Mouse (Mus musculus): ENCODE measurements at regions not wholly inside any gene's neighbourhood (a gene's known extent, or its start where the extent isn't known, plus 50 kb on each side); places are given as distances from the start of the nearest gene placed in this dataset.

DNA sequence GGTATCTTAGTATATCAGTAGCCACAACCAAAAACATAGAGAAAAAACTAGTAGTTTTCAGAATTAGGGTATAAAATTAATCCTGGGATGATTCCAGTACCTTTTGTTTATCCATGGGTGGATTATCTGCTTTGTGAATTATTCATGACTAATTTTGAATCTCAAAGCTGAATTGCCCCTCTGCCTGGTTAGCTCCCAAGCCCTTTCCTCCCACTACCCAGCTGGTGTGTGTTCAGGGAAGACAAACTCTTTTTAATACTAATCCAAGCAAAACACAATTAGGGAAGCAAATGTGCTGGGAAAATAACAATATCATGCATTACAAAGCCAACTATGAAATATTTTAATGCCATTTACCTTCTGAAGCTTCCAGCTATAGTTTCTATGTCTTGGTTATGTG, 347.4 kb downstream of the Gm43517 start:
- no peak overlapping the region for H3K4me3 ChIP-seq
- H3K27ac ChIP-seq, result no peak overlapping the region
- no peak overlapping the region for H3K4me2 ChIP-seq (replicated peaks)
- no peaks in the 10 kb centered on the region for H3K9me3 ChIP-seq
- no peak for ATAC-seq (ENCODE audit: low FRiP score, low read depth)
- H3K9ac ChIP-seq, result no peak overlapping the region
- H3K36me3 ChIP-seq, result no peaks in the 10 kb centered on the region
- no peaks in the 10 kb centered on the region for H3K27me3 ChIP-seq (replicated peaks)
- no peaks in the 10 kb centered on the region for H3K4me1 ChIP-seq

DNA sequence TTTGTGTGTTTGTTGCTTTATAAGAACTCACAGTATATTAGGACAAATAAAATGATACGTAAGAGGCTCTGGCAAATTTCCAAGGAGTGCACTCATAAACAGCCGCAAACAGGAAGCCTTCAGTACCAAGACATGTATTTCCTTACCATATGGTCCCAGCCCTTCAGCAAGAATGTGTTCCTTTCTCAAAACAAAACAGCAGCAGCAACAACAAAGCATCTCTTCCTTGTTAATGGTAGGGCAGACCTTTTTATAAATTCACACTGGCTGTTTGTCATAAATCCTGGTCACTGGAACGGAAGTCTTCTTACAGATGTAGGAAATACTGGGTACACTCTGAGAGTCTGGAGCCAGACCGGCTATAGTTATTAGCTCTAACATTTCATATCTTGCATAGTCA, 352.1 kb downstream of the Gm43517 start:
- Histone ChIP-seq H3K27me3 (replicated peaks) (no peaks in the 10 kb centered on the region), H3K4me1 (no peaks in the 10 kb centered on the region), H3K4me3 (no peak overlapping the region), H3K27ac (no peak overlapping the region), H3K4me2 (replicated peaks) (no peak overlapping the region), H3K36me3 (no peaks in the 10 kb centered on the region), H3K9ac (no peak overlapping the region), H3K9me3 (no peaks in the 10 kb centered on the region)
- no peak for ATAC-seq (ENCODE audit: low FRiP score, low read depth)
- 82% methylated on average over 4 of the region's 4 CpGs for WGBS

DNA sequence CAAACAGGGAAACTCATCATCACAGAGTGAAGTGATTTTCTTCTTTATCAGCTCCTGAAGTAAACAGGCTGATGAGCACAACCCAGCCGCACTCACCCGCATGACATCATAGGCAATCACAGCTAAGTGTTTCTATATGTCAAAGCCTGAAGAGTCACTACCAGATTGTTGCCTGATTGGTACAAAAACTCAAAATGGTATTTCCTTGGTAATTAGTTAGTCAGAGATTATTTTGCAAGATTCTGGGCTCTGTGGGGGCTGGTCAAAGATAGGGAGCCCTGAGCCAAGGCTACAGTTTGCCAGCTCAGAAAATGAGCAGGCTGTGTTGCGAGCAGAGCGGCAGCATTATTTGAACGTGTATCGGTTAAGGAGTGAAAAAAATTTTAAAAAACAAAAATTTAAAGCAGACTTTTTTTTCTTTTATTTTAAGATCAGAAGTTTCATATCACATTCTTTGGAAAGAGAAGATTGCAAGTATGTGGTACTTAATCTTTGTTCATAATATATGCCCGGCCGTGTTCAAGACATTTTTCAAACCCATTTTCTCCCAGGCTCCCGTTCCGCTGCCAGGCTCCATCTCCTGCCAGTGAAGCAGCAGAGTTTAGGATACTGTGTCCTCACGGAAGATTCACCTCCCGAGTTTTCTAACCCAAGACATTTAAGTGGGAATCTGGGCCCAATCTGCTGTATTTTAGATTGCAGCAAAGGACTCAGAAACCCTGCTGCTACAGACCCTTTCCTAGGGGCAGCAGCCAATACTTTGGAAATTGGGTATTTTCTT, 355.2 kb downstream of the Gm43517 start:
- no peaks in the 10 kb centered on the region for H3K9me3 ChIP-seq
- no peak overlapping the region for H3K9ac ChIP-seq
- WGBS, result 88% methylated on average over 12 of the region's 12 CpGs
- no peak overlapping the region for H3K27ac ChIP-seq
- H3K27me3 ChIP-seq (replicated peaks), result no peaks in the 10 kb centered on the region
- no peak overlapping the region for H3K4me2 ChIP-seq (replicated peaks)
- no peaks in the 10 kb centered on the region for H3K36me3 ChIP-seq
- no peak overlapping the region for H3K4me3 ChIP-seq
- no peaks in the 10 kb centered on the region for H3K4me1 ChIP-seq
- ATAC-seq (ENCODE audit: low FRiP score, low read depth), result no peak

DNA sequence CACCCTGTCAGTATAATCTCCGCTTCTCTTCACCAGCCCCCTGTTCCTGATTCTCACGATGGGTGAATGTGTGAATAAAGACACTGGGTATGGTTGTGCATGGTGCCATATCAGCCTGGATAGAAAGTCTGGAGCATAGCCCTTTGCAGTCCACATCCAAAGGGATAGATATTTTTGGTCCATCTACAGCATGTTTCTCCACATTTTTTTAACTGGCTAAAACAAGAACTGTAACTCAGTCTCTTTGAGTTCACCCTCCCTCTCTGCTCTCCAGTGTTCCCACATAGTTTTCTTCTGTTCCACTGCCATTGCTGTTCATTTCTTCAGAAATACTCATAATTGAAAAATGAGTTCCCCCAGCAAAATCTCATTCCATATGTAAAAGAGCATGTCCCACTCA, 358.4 kb downstream of the Gm43517 start:
- ATAC-seq (ENCODE audit: low FRiP score, low read depth), result no peak
- 81% methylated on average over 2 of the region's 2 CpGs for WGBS

DNA sequence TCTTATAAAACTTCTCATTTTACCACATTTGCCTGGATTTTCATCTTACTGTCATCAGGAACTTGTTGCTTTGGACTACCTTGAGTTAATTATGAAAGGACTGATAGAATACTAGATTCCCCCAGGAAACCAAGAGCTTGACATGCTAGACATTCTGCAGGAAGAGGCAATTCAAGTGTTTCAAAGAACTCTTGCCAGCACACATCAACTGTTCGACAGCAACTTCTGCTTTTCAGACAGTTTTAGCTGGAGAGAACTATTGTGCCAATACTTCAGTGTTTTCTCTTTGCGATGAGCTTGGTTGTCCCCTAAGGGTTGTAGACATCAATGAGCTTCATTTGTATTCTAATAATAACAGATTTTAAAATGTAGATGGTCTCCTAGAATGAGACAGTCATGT, 362.1 kb downstream of the Gm43517 start:
- Histone ChIP-seq H3K4me1 (no peaks in the 10 kb centered on the region), H3K4me2 (replicated peaks) (no peak overlapping the region), H3K27me3 (replicated peaks) (no peaks in the 10 kb centered on the region), H3K9me3 (no peaks in the 10 kb centered on the region), H3K4me3 (no peak overlapping the region), H3K36me3 (no peaks in the 10 kb centered on the region), H3K27ac (no peak overlapping the region), H3K9ac (no peak overlapping the region)
- ATAC-seq (ENCODE audit: low FRiP score, low read depth), result no peak
- WGBS, result 83% methylated on average over 2 of the region's 2 CpGs

More for the DNA sequence above, 358.4 kb downstream of the Gm43517 start:
- no peaks in the 10 kb centered on the region for H3K4me1 ChIP-seq
- H3K27ac ChIP-seq, result no peak overlapping the region
- no peak overlapping the region for H3K4me2 ChIP-seq (replicated peaks)
- no peak overlapping the region for H3K4me3 ChIP-seq
- no peaks in the 10 kb centered on the region for H3K36me3 ChIP-seq
- H3K9ac ChIP-seq, result no peak overlapping the region
- no peaks in the 10 kb centered on the region for H3K9me3 ChIP-seq
- no peaks in the 10 kb centered on the region for H3K27me3 ChIP-seq (replicated peaks)

DNA sequence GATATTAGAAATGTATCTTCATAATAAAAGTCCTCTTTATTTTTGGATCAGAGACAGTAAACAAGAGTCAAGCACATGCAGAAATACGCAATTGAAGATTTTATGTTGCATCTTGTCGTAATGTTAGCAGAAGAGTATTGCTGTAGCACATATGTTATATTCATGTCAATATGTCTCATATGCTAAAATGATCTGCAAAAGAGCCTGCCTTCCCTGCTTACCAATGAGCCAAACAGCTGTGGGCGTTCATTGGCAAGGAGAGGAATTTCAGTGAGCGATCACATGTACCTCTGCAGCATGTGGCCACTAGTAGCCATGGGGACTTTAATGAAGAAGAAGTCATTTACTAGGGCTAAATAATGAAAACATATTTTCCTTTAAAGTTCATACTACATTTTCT, 373.4 kb downstream of the Gm43517 start:
- no peaks in the 10 kb centered on the region for H3K9me3 ChIP-seq
- H3K4me1 ChIP-seq, result no peaks in the 10 kb centered on the region
- no peak overlapping the region for H3K4me2 ChIP-seq (replicated peaks)
- no peak overlapping the region for H3K4me3 ChIP-seq
- WGBS, result 84% methylated on average over 4 of the region's 4 CpGs
- no peaks in the 10 kb centered on the region for H3K27me3 ChIP-seq (replicated peaks)
- H3K36me3 ChIP-seq, result no peaks in the 10 kb centered on the region
- no peak for ATAC-seq (ENCODE audit: low FRiP score, low read depth)
- H3K27ac ChIP-seq, result no peak overlapping the region
- H3K9ac ChIP-seq, result no peak overlapping the region

DNA sequence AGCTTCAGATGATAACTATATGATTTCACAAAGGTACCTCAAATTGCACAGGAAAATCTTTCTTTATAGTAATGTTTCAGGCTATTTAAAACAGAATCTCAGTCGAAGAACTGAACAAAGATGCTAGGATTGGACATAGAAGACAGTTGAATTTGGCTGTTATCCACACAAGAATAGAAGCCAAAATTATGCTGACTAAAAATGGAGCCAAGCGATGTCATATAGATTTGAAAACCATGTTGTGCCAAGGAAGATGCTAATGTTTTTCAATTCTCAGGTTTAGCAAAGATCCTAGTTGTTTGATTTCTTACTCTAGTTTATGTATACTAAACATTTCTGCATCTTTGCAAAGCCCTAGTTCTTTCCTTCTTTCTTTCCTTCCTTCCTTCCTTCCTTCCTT, 379.6 kb downstream of the Gm43517 start:
- ATAC-seq (ENCODE audit: low FRiP score, low read depth), result no peak
- H3K9ac ChIP-seq, result no peak overlapping the region
- no peaks in the 10 kb centered on the region for H3K36me3 ChIP-seq
- H3K9me3 ChIP-seq, result no peaks in the 10 kb centered on the region
- no peak overlapping the region for H3K4me3 ChIP-seq
- H3K4me1 ChIP-seq, result no peaks in the 10 kb centered on the region
- H3K4me2 ChIP-seq (replicated peaks), result no peak overlapping the region
- H3K27me3 ChIP-seq (replicated peaks), result no peaks in the 10 kb centered on the region
- 83% methylated on average over 2 of the region's 2 CpGs for WGBS
- H3K27ac ChIP-seq, result no peak overlapping the region

DNA sequence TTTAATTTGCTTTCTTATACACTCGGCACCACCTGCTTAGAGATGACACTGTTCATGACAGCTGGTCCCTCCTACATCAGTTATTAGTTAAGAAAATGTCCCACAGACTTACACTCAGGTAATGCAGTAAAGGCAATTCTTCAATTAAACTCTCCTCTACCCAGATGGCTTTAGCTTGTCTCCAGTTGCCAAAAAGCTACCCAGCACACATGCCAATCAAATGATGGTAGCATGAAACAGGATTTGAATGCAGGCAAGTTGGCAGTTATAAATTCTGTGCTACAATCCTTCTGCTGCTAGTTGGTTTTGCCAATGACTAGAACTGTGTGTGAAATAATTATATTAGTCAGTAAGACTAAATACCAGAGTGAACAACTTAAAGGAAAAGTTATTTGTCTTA, 423.4 kb downstream of the Gm43517 start:
- no peak overlapping the region for H3K27ac ChIP-seq
- H3K36me3 ChIP-seq, result no peaks in the 10 kb centered on the region
- H3K4me3 ChIP-seq, result no peak overlapping the region
- no peak for ATAC-seq (ENCODE audit: low FRiP score, low read depth)
- H3K4me1 ChIP-seq, result no peaks in the 10 kb centered on the region
- H3K9ac ChIP-seq, result no peak overlapping the region
- no peaks in the 10 kb centered on the region for H3K9me3 ChIP-seq
- no peaks in the 10 kb centered on the region for H3K27me3 ChIP-seq (replicated peaks)
- 91% methylated on average over 1 of the region's 1 CpGs for WGBS
- H3K4me2 ChIP-seq (replicated peaks), result no peak overlapping the region

DNA sequence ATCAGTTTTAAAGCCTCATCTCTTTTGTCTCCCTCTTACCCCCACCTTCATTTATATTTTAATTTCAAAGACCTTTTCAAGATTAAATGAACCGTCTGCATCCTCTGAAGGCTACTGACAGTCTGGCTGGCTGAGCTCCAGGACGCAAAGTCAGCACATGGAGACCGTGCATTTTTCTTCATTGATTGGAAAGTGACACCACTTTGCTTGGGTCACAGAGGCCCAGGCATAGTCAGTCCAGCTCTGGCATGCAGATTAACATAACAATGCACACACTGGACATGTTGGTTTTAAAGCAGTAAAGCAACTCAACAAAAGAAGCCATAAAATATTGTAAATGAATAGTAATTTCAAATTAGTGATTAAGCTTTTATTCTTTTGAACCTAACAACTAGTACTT, 429.7 kb downstream of the Gm43517 start:
- Histone ChIP-seq H3K4me1 (no peaks in the 10 kb centered on the region), H3K9ac (no peak overlapping the region), H3K4me3 (no peak overlapping the region), H3K9me3 (no peaks in the 10 kb centered on the region), H3K36me3 (no peaks in the 10 kb centered on the region), H3K4me2 (replicated peaks) (no peak overlapping the region), H3K27me3 (replicated peaks) (no peaks in the 10 kb centered on the region), H3K27ac (no peak overlapping the region)
- 26% methylated on average over 3 of the region's 3 CpGs for WGBS
- ATAC-seq (ENCODE audit: low FRiP score, low read depth), result peak; percentile 61; the same call in 1 of the 2 replicates

DNA sequence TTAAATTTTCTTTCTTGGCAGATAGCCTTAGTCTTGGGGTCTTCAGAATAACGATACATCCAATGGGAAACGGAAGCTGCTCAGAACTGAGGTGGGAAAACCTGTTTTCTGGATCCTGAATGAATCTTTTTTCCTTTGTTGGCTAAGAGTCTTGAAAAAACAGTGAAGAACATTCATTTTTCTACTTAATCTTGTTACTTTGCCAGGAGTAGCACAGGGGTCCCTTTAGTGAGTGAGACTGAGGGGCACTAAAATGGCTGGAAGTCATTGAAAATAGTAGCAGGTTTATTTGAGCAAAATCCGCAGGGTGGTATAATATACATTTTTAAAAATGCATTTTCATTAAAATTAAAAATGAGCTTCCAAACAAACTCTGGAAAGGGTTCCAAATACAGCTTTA, 442.8 kb downstream of the Gm43517 start:
- no peak overlapping the region for H3K27ac ChIP-seq
- 90% methylated on average over 3 of the region's 3 CpGs for WGBS
- no peaks in the 10 kb centered on the region for H3K9me3 ChIP-seq
- no peaks in the 10 kb centered on the region for H3K27me3 ChIP-seq (replicated peaks)
- no peak overlapping the region for H3K4me3 ChIP-seq
- H3K9ac ChIP-seq, result no peak overlapping the region
- no peaks in the 10 kb centered on the region for H3K4me1 ChIP-seq
- H3K4me2 ChIP-seq (replicated peaks), result no peak overlapping the region
- no peaks in the 10 kb centered on the region for H3K36me3 ChIP-seq
- no peak for ATAC-seq (ENCODE audit: low FRiP score, low read depth)

DNA sequence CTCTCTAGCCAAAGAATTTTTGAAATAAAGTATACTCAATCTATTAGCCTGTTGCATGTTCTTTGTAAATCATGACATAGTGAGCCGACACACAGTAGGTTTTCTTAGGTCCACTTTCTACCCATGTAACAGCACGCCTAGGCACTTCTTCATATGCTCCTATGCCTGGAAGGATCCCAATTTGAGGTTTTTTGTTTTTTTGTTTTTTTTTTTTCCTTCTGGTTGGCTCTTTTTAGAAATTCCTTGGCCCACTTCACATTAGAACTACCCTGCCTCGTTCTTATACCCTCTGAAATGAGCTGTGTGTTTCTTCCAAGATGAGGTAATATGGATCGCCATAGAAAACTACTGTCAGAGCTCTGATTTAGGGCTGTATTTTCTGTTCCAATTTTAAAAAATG, 443.6 kb downstream of the Gm43517 start:
- no peaks in the 10 kb centered on the region for H3K9me3 ChIP-seq
- H3K4me2 ChIP-seq (replicated peaks), result no peak overlapping the region
- 85% methylated on average over 4 of the region's 4 CpGs for WGBS
- H3K36me3 ChIP-seq, result no peaks in the 10 kb centered on the region
- no peak overlapping the region for H3K9ac ChIP-seq
- H3K27ac ChIP-seq, result no peak overlapping the region
- no peaks in the 10 kb centered on the region for H3K4me1 ChIP-seq
- H3K27me3 ChIP-seq (replicated peaks), result no peaks in the 10 kb centered on the region
- no peak for ATAC-seq (ENCODE audit: low FRiP score, low read depth)
- H3K4me3 ChIP-seq, result no peak overlapping the region

DNA sequence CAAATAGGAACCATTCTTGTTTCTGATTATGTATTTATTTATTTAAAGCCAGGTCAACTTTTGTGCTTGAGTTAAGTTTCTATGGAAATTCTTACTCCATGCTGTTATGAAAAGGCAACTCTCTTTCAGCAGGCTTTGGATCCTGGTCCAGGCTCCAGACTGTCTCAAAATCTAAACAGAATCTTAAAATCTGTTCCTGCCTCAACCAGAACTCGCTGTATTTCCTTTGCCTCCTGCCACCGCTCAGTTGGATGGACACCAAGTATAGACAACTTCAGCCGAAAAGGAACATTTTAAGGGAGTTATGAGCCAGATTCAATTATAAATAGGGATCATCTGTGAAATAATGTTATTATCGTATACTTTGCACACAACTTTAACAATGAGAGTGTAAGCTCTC, 445.7 kb downstream of the Gm43517 start:
- WGBS, result 91% methylated on average over 4 of the region's 4 CpGs
- H3K9me3 ChIP-seq, result no peaks in the 10 kb centered on the region
- no peak for ATAC-seq (ENCODE audit: low FRiP score, low read depth)
- no peak overlapping the region for H3K4me2 ChIP-seq (replicated peaks)
- H3K9ac ChIP-seq, result no peak overlapping the region
- no peak overlapping the region for H3K27ac ChIP-seq
- H3K36me3 ChIP-seq, result no peaks in the 10 kb centered on the region
- H3K4me3 ChIP-seq, result no peak overlapping the region
- H3K27me3 ChIP-seq (replicated peaks), result no peaks in the 10 kb centered on the region
- H3K4me1 ChIP-seq, result no peaks in the 10 kb centered on the region

DNA sequence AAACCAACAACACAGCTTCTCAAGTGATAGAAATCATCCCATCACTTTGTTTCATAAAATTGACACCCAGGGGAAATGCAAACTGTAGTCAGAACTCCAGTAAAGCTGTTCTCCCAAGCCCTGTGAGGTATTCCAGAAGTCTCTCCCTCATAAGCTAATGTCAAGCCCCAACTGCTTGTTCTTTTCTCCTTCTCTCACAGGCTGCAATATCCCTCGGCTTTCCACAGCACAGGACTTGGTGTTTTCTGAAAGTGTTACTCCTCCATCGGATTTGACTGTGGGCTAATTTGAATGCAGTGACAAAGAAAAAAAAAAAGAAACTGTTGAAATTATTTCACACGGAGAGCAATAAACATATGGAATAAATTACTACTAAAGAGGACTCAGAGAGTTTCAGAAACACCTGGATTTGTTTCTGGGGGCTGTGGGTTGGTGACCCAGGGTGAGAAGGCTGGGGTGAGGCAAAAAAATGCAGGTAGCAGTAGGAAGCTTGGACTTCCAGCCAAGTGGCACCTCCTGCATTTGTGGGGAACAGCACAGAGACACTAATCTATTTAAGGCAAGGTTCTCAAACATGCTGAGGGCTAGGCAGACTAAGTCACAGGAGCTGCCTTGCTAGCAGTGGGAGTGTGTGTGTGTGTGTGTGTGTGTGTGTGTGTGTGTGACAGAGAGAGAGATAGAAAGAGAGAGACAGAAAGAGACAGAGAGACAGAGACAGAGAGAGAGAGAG, 447.3 kb downstream of the Gm43517 start:
- Histone ChIP-seq H3K4me1 (no peaks in the 10 kb centered on the region), H3K4me3 (no peak overlapping the region), H3K36me3 (no peaks in the 10 kb centered on the region), H3K9me3 (no peaks in the 10 kb centered on the region), H3K27me3 (replicated peaks) (no peaks in the 10 kb centered on the region), H3K27ac (no peak overlapping the region), H3K4me2 (replicated peaks) (no peak overlapping the region), H3K9ac (no peak overlapping the region)
- ATAC-seq (ENCODE audit: low FRiP score, low read depth), result no peak
- WGBS, result 66% methylated on average over 3 of the region's 3 CpGs
